Comparison of ENCODE assay signal across 8 mouse cellular contexts in genomic region chr3:37418341-37418740, GRCm38 (mm10). TPM values are rescaled to one million over a fixed set of nuclear protein-coding genes. Genes with fewer than 3 reads are reported as not detected.
DNase-seq lines count a peak whose midpoint lies in the region; ATAC-seq and TF ChIP-seq lines count a peak whose summit lies in the region.

No protein-coding gene starts in this region.

- no peak for DNase-seq in heart, adult 11 months
- no peak for DNase-seq in forebrain, postnatal 0 days
- no peak for DNase-seq in liver, postnatal 0 days
- no peak for DNase-seq in right cerebral cortex, postnatal 14 days
- DNase-seq in ovary, adult 18-20 months (ENCODE audit: low spot score), result no peak
- DNase-seq in adrenal gland, adult 8-10 months, result no peak

- no peak overlapping the region for H3K27ac ChIP-seq in heart, embryonic 11.5 days (ENCODE audit: low read depth, low read length)
- H3K27ac ChIP-seq in forebrain, postnatal 0 days (ENCODE audit: low read depth, low read length), result peak overlapping the region; percentile 96; the same call in 1 of the 2 replicates
- peak overlapping the region; percentile 97 for H3K27ac ChIP-seq in liver, postnatal 0 days (ENCODE audit: low read depth)

- H3K4me3 ChIP-seq in heart, embryonic 11.5 days (ENCODE audit: low read depth, low read length), result peak overlapping the region; percentile 77
- H3K4me3 ChIP-seq in E14TG2a.4 (replicated peaks; ENCODE audit: low read length), result peak overlapping the region; percentile 96
- H3K4me3 ChIP-seq in forebrain, postnatal 0 days (ENCODE audit: low read depth, low read length), result peak overlapping the region; percentile 96
- peak overlapping the region; percentile 99; the same call in 1 of the 2 replicates for H3K4me3 ChIP-seq in liver, postnatal 0 days (ENCODE audit: low read depth, low read length)

- H3K36me3 ChIP-seq in heart, embryonic 11.5 days (ENCODE audit: control insufficient read depth, insufficient read depth, low read length), result no peaks in the 10 kb centered on the region
- H3K36me3 ChIP-seq in E14TG2a.4 (ENCODE audit: insufficient read depth, low read length), result peaks cover 5% of the 10 kb centered on the region
- H3K36me3 ChIP-seq in forebrain, postnatal 0 days (ENCODE audit: insufficient read depth), result no peaks in the 10 kb centered on the region
- H3K36me3 ChIP-seq in liver, postnatal 0 days (replicated peaks; ENCODE audit: insufficient read depth, low read length), result no peaks in the 10 kb centered on the region

- no peak for TF ChIP-seq EP300 in liver, postnatal 0 days (IDR thresholded peaks at IDR 0.05; ENCODE audit: low read depth)

- no peaks in the 10 kb centered on the region for H3K27me3 ChIP-seq in heart, embryonic 11.5 days (ENCODE audit: control insufficient read depth, insufficient read depth, low read length)
- no peaks in the 10 kb centered on the region for H3K27me3 ChIP-seq in E14TG2a.4 (ENCODE audit: insufficient read depth, low read length)
- no peaks in the 10 kb centered on the region for H3K27me3 ChIP-seq in forebrain, postnatal 0 days (ENCODE audit: insufficient read depth, low read length)
- no peaks in the 10 kb centered on the region for H3K27me3 ChIP-seq in liver, postnatal 0 days (ENCODE audit: insufficient read depth, low read length)

- no peak for TF ChIP-seq CTCF in E14TG2a.4 (conservative IDR thresholded peaks at IDR 0.05; ENCODE audit: low read length)
- peak; percentile 20; the same call in 1 of the 2 replicates for TF ChIP-seq CTCF in forebrain, postnatal 0 days (IDR thresholded peaks at IDR 0.05; ENCODE audit: low read depth)
- no peak for TF ChIP-seq CTCF in liver, postnatal 0 days (IDR thresholded peaks at IDR 0.05; ENCODE audit: low read depth)

- peak overlapping the region; percentile 84; the same call in 1 of the 2 replicates for H3K9ac ChIP-seq in heart, embryonic 11.5 days (ENCODE audit: low read depth, low read length)
- H3K9ac ChIP-seq in forebrain, postnatal 0 days, result peak overlapping the region; percentile 84
- H3K9ac ChIP-seq in liver, postnatal 0 days (replicated peaks), result peak overlapping the region; percentile 83; the same call in 1 of the 2 replicates

- no peak for ATAC-seq in heart, embryonic 11.5 days (replicated peaks; ENCODE audit: insufficient number of reproducible peaks, low FRiP score, low TSS enrichment)
- ATAC-seq in forebrain, postnatal 0 days, result no peak
- no peak for ATAC-seq in liver, postnatal 0 days

- WGBS in heart, embryonic 11.5 days (ENCODE audit: insufficient replicate concordance), result 75% methylated on average over 5 of the region's 5 CpGs
- 71% methylated on average over 5 of the region's 5 CpGs for WGBS in forebrain, postnatal 0 days
- 63% methylated on average over 5 of the region's 5 CpGs for WGBS in liver, postnatal 0 days (ENCODE audit: insufficient replicate concordance)

- H3K4me2 ChIP-seq in heart, embryonic 11.5 days, result peak overlapping the region; percentile 74
- peak overlapping the region; percentile 80 for H3K4me2 ChIP-seq in forebrain, postnatal 0 days (ENCODE audit: low read depth)
- H3K4me2 ChIP-seq in liver, postnatal 0 days (ENCODE audit: low read depth, low read length), result peak overlapping the region; percentile 92

- no peaks in the 10 kb centered on the region for H3K9me3 ChIP-seq in heart, embryonic 11.5 days (replicated peaks; ENCODE audit: control insufficient read depth, low read length)
- no peaks in the 10 kb centered on the region for H3K9me3 ChIP-seq in E14TG2a.4 (ENCODE audit: low read length)
- H3K9me3 ChIP-seq in forebrain, postnatal 0 days (ENCODE audit: low read length), result no peaks in the 10 kb centered on the region
- no peaks in the 10 kb centered on the region for H3K9me3 ChIP-seq in liver, postnatal 0 days (ENCODE audit: low read length)

- H3K4me1 ChIP-seq in heart, embryonic 11.5 days (ENCODE audit: control insufficient read depth, insufficient read depth, low read length), result peaks cover 8% of the 10 kb centered on the region; the same call in 1 of the 2 replicates
- H3K4me1 ChIP-seq in E14TG2a.4 (replicated peaks; ENCODE audit: low read depth, low read length), result peaks cover 34% of the 10 kb centered on the region
- H3K4me1 ChIP-seq in forebrain, postnatal 0 days (ENCODE audit: insufficient read depth), result peaks cover 4% of the 10 kb centered on the region
- H3K4me1 ChIP-seq in liver, postnatal 0 days (ENCODE audit: insufficient read depth), result peaks cover 19% of the 10 kb centered on the region

RNA-seq across cellular contexts. Expression of gene Spata5, which starts 1.4 kb away (rescaled TPM):
- polyA plus RNA-seq in heart, embryonic 11.5 days (2014; fragmentation: Nextera tagmentation; extraction: Ambion mirVana), result 27.8 TPM in 2 replicates
- total RNA-seq in forebrain, postnatal 0 days (2014; rRNA removed), result 18.9 and 33.3 TPM in 2 replicates
- 21.0 and 23.2 TPM in 2 replicates for polyA plus RNA-seq in forebrain, postnatal 0 days (2015; fragmentation: Nextera tagmentation; extraction: Ambion mirVana)
- 10.1 and 13.8 TPM in 2 replicates for polyA plus RNA-seq in liver, postnatal 0 days (2015; fragmentation: Nextera tagmentation; extraction: Ambion mirVana)
- 10 to 100 TPM; 35.1 to 47.3 (median 38.7) TPM for total RNA-seq in adrenal gland, adult 8-10 months (2022)

RNA-seq across cellular contexts. Expression of gene Nudt6, which starts 1.7 kb away (rescaled TPM):
- polyA plus RNA-seq in heart, embryonic 11.5 days (2014; fragmentation: Nextera tagmentation; extraction: Ambion mirVana), result 8.2 and 13.2 TPM in 2 replicates
- 4.5 and 6.6 TPM in 2 replicates for total RNA-seq in forebrain, postnatal 0 days (2014; rRNA removed)
- polyA plus RNA-seq in forebrain, postnatal 0 days (2015; fragmentation: Nextera tagmentation; extraction: Ambion mirVana), result 10.2 and 14.8 TPM in 2 replicates
- 11.2 and 11.4 TPM in 2 replicates for polyA plus RNA-seq in liver, postnatal 0 days (2015; fragmentation: Nextera tagmentation; extraction: Ambion mirVana)
- total RNA-seq in adrenal gland, adult 8-10 months (2022), result 10 to 100 TPM; 16.4 to 21.7 (median 20.4) TPM
